Mouse (Mus musculus): Measurements from ENCODE around the gene Plppr1. TPM values are rescaled to one million over a fixed set of nuclear protein-coding genes. Genes with fewer than 3 reads are reported as not detected.
A peak's percentile ranks its signal among the peaks of the same experiment; 100 is the strongest.

Gene Plppr1
- polyA plus RNA-seq, 1 experiment from 2014 or later = 0.32 TPM

- Histone ChIP-seq H3K9ac (no peak overlapping the region), H3K27ac (no peak overlapping the region), H3K4me2 (no peak overlapping the region), H3K27me3 (replicated peaks) (no peaks in the 10 kb centered on the region), H3K9me3 (replicated peaks) (no peaks in the 10 kb centered on the region), H3K4me3 (no peak overlapping the region), H3K4me1 (no peaks in the 10 kb centered on the region), H3K36me3 (no peaks in the 10 kb centered on the region)
- 61% methylated on average over 2 of the region's 2 CpGs for WGBS (ENCODE audit: insufficient replicate concordance)
- no peak for ATAC-seq
Observed at GRCm38 (mm10) chr4:49149251-49149650, 90.2 kb downstream of the Plppr1 start.

GRCm38 (mm10) chr4:49153849-49154248 lies 94.8 kb downstream of the Plppr1 start:
- ATAC-seq = 0 out of 2 replicates have a peak, but pooled peaks have one; percentile 27
- no peaks in the 10 kb centered on the region for H3K4me1 ChIP-seq
- H3K36me3 ChIP-seq = no peaks in the 10 kb centered on the region
- no peak overlapping the region for H3K4me3 ChIP-seq
- H3K9ac ChIP-seq = no peak overlapping the region
- H3K4me2 ChIP-seq = no peak overlapping the region
- no peaks in the 10 kb centered on the region for H3K9me3 ChIP-seq (replicated peaks)
- WGBS (ENCODE audit: insufficient replicate concordance) = 40% methylated on average over 5 of the region's 5 CpGs
- H3K27me3 ChIP-seq (replicated peaks) = no peaks in the 10 kb centered on the region
- H3K27ac ChIP-seq = no peak overlapping the region

GRCm38 (mm10) chr4:49156781-49157180 lies 97.7 kb downstream of the Plppr1 start:
- Histone ChIP-seq H3K27ac (no peak overlapping the region), H3K9ac (no peak overlapping the region), H3K36me3 (no peaks in the 10 kb centered on the region), H3K4me2 (no peak overlapping the region), H3K4me1 (no peaks in the 10 kb centered on the region), H3K27me3 (replicated peaks) (no peaks in the 10 kb centered on the region), H3K9me3 (replicated peaks) (no peaks in the 10 kb centered on the region), H3K4me3 (no peak overlapping the region)
- no peak for ATAC-seq
- 32% methylated on average over 1 of the region's 1 CpGs for WGBS (ENCODE audit: insufficient replicate concordance)

- no peak overlapping the region for H3K9ac ChIP-seq
- 75% methylated on average over 3 of the region's 3 CpGs for WGBS (ENCODE audit: insufficient replicate concordance)
- H3K27ac ChIP-seq = no peak overlapping the region
- no peaks in the 10 kb centered on the region for H3K27me3 ChIP-seq (replicated peaks)
- no peak for ATAC-seq
- no peaks in the 10 kb centered on the region for H3K36me3 ChIP-seq
- no peak overlapping the region for H3K4me2 ChIP-seq
- no peaks in the 10 kb centered on the region for H3K9me3 ChIP-seq (replicated peaks)
- H3K4me1 ChIP-seq = no peaks in the 10 kb centered on the region
- H3K4me3 ChIP-seq = no peak overlapping the region
Observed at GRCm38 (mm10) chr4:49163285-49163684, 104.2 kb downstream of the Plppr1 start.

- Histone ChIP-seq H3K36me3 (no peaks in the 10 kb centered on the region), H3K27me3 (replicated peaks) (no peaks in the 10 kb centered on the region), H3K27ac (no peak overlapping the region), H3K4me3 (no peak overlapping the region), H3K9me3 (replicated peaks) (no peaks in the 10 kb centered on the region), H3K4me2 (no peak overlapping the region), H3K4me1 (no peaks in the 10 kb centered on the region), H3K9ac (no peak overlapping the region)
- 71% methylated on average over 3 of the region's 3 CpGs for WGBS (ENCODE audit: insufficient replicate concordance)
- no peak for ATAC-seq
Observed at GRCm38 (mm10) chr4:49166391-49166790, 107.3 kb downstream of the Plppr1 start.

- H3K36me3 ChIP-seq = no peaks in the 10 kb centered on the region
- H3K27me3 ChIP-seq (replicated peaks) = no peaks in the 10 kb centered on the region
- H3K9ac ChIP-seq = no peak overlapping the region
- H3K27ac ChIP-seq = no peak overlapping the region
- ATAC-seq = no peak
- H3K4me3 ChIP-seq = no peak overlapping the region
- 56% methylated on average over 5 of the region's 5 CpGs for WGBS (ENCODE audit: insufficient replicate concordance)
- H3K4me1 ChIP-seq = no peaks in the 10 kb centered on the region
- no peak overlapping the region for H3K4me2 ChIP-seq
- H3K9me3 ChIP-seq (replicated peaks) = no peaks in the 10 kb centered on the region
Observed at GRCm38 (mm10) chr4:49167030-49167429, 108.0 kb downstream of the Plppr1 start.

GRCm38 (mm10) chr4:49169498-49169897 lies 110.4 kb downstream of the Plppr1 start:
- Histone ChIP-seq H3K4me1 (no peaks in the 10 kb centered on the region), H3K4me3 (no peak overlapping the region), H3K27ac (no peak overlapping the region), H3K9ac (no peak overlapping the region), H3K36me3 (no peaks in the 10 kb centered on the region), H3K9me3 (replicated peaks) (no peaks in the 10 kb centered on the region), H3K27me3 (replicated peaks) (no peaks in the 10 kb centered on the region), H3K4me2 (no peak overlapping the region)
- WGBS (ENCODE audit: insufficient replicate concordance) = 55% methylated on average over 1 of the region's 1 CpGs
- no peak for ATAC-seq

- H3K36me3 ChIP-seq = no peaks in the 10 kb centered on the region
- no peaks in the 10 kb centered on the region for H3K9me3 ChIP-seq (replicated peaks)
- 55% methylated on average over 2 of the region's 2 CpGs for WGBS (ENCODE audit: insufficient replicate concordance)
- H3K4me2 ChIP-seq = no peak overlapping the region
- H3K9ac ChIP-seq = no peak overlapping the region
- no peaks in the 10 kb centered on the region for H3K4me1 ChIP-seq
- no peaks in the 10 kb centered on the region for H3K27me3 ChIP-seq (replicated peaks)
- H3K27ac ChIP-seq = no peak overlapping the region
- ATAC-seq = no peak
- no peak overlapping the region for H3K4me3 ChIP-seq
Observed at GRCm38 (mm10) chr4:49178101-49178500, 119.0 kb downstream of the Plppr1 start.

GRCm38 (mm10) chr4:49178891-49179290 lies 119.8 kb downstream of the Plppr1 start:
- Histone ChIP-seq H3K4me2 (no peak overlapping the region), H3K4me3 (no peak overlapping the region), H3K9ac (no peak overlapping the region), H3K9me3 (replicated peaks) (no peaks in the 10 kb centered on the region), H3K36me3 (no peaks in the 10 kb centered on the region), H3K27me3 (replicated peaks) (no peaks in the 10 kb centered on the region), H3K4me1 (no peaks in the 10 kb centered on the region), H3K27ac (no peak overlapping the region)
- WGBS (ENCODE audit: insufficient replicate concordance) = 69% methylated on average over 3 of the region's 3 CpGs
- ATAC-seq = no peak

GRCm38 (mm10) chr4:49179471-49180181 lies 120.6 kb downstream of the Plppr1 start:
- no peak for ATAC-seq

GRCm38 (mm10) chr4:49189991-49190526 lies 131.0 kb downstream of the Plppr1 start:
- 60% methylated on average over 3 of the region's 3 CpGs for WGBS (ENCODE audit: insufficient replicate concordance)
- ATAC-seq = no peak

More at GRCm38 (mm10) chr4:49179471-49180181, 120.6 kb downstream of the Plppr1 start:
- no peak overlapping the region for H3K27ac ChIP-seq
- H3K9me3 ChIP-seq (replicated peaks) = no peaks in the 10 kb centered on the region
- H3K4me2 ChIP-seq = no peak overlapping the region
- no peaks in the 10 kb centered on the region for H3K27me3 ChIP-seq (replicated peaks)
- H3K36me3 ChIP-seq = no peaks in the 10 kb centered on the region
- WGBS (ENCODE audit: insufficient replicate concordance) = 40% methylated on average over 2 of the region's 2 CpGs
- H3K9ac ChIP-seq = no peak overlapping the region
- no peak overlapping the region for H3K4me3 ChIP-seq
- no peaks in the 10 kb centered on the region for H3K4me1 ChIP-seq

GRCm38 (mm10) chr4:49197125-49197747 lies 138.2 kb downstream of the Plppr1 start:
- Histone ChIP-seq H3K9ac (no peak overlapping the region), H3K27ac (no peak overlapping the region), H3K4me2 (no peak overlapping the region), H3K9me3 (replicated peaks) (no peaks in the 10 kb centered on the region), H3K36me3 (no peaks in the 10 kb centered on the region), H3K27me3 (replicated peaks) (no peaks in the 10 kb centered on the region), H3K4me1 (no peaks in the 10 kb centered on the region), H3K4me3 (no peak overlapping the region)
- no peak for ATAC-seq
- WGBS (ENCODE audit: insufficient replicate concordance) = 53% methylated on average over 8 of the region's 8 CpGs

More at GRCm38 (mm10) chr4:49189991-49190526, 131.0 kb downstream of the Plppr1 start:
- no peak overlapping the region for H3K4me3 ChIP-seq
- no peak overlapping the region for H3K27ac ChIP-seq
- H3K4me1 ChIP-seq = no peaks in the 10 kb centered on the region
- no peaks in the 10 kb centered on the region for H3K36me3 ChIP-seq
- no peaks in the 10 kb centered on the region for H3K9me3 ChIP-seq (replicated peaks)
- no peak overlapping the region for H3K4me2 ChIP-seq
- H3K9ac ChIP-seq = no peak overlapping the region
- H3K27me3 ChIP-seq (replicated peaks) = no peaks in the 10 kb centered on the region

Data from liver, embryonic 12.5 days (tissue).